Mouse (Mus musculus) testis, adult 2 months (tissue): ENCODE results near the gene Arpc1b.

Experiments used
- CTCF ChIP-seq: fragments of 200-500 bp; IDR thresholded peaks from 2 replicates; pipeline ENCODE4 v1.5.1; 2012; ENCODE audit warnings: low read depth, mild to moderate bottlenecking, inconsistent platforms, low read length, moderate library complexity; ENCODE audit not compliant: control insufficient read depth, insufficient read depth, insufficient replicate concordance
- POLR2A ChIP-seq: fragments of 200-500 bp; IDR thresholded peaks from 2 replicates; pipeline ENCODE4 v1.6.1; 2012; ENCODE audit warnings: low read depth, mild to moderate bottlenecking, inconsistent platforms, low read length, moderate library complexity; ENCODE audit not compliant: control insufficient read depth

- TF ChIP-seq CTCF (no peak), POLR2A (no peak)
These were observed 9.4 kb downstream of the Arpc1b start for GRCm38 (mm10) chr5:145123396-145123795.
